Comparison of ENCODE assay signal across 12 mouse cellular contexts in the genomic region with DNA sequence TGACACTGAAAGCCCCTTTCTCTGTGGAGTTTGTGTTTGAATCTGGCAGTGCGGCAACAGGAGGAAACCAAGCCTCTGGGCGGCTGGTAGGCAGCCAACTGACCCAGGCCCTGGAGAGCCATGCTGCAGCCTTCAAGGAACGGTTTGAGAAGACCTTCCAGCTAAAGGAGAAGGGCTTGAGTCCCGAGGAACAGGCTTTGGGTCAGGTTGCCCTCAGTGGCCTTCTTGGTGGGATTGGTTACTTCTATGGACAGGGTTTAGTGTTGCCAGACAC. TPM values are rescaled to one million over a fixed set of nuclear protein-coding genes. Genes with fewer than 3 reads are reported as not detected.
DNase-seq lines count a peak whose midpoint lies in the region; ATAC-seq and TF ChIP-seq lines count a peak whose summit lies in the region.
"Had no signal": no experiment of that assay in that cellular context is flagged by ENCODE, and none has a peak within 500 bp of the region (broad histone marks: within the 10 kb centered on the region; RNA-seq: fewer than 3 reads in every experiment).

No protein-coding gene starts in this region.

- 81% methylated on average over 4 of the region's 4 CpGs for WGBS in heart, embryonic 10.5 days
- WGBS in midbrain, embryonic 12.5 days = 86% methylated on average over 4 of the region's 4 CpGs
- 87% methylated on average over 4 of the region's 4 CpGs for WGBS in midbrain, postnatal 0 days
- WGBS in limb, embryonic 14.5 days = 85% methylated on average over 4 of the region's 4 CpGs
- WGBS in stomach, embryonic 16.5 days = 72% methylated on average over 4 of the region's 4 CpGs

- H3K9ac ChIP-seq in midbrain, embryonic 12.5 days (replicated peaks) = no peak overlapping the region
- no peak overlapping the region for H3K9ac ChIP-seq in midbrain, postnatal 0 days (replicated peaks; ENCODE audit: low read length, poor library complexity, severe bottlenecking)
- no peak overlapping the region for H3K9ac ChIP-seq in limb, embryonic 14.5 days (ENCODE audit: low read depth, low read length, severe bottlenecking)
- 0 out of 2 replicates have a peak overlapping the region, but pooled peaks have one; percentile 93 for H3K9ac ChIP-seq in stomach, embryonic 16.5 days (ENCODE audit: low read length)

- no peak for TF ChIP-seq POLR2A in limb, embryonic 14.5 days (IDR thresholded peaks at IDR 0.05; ENCODE audit: borderline replicate concordance, extremely low read depth, insufficient read depth, insufficient read length)

- H3K27me3 ChIP-seq in heart, embryonic 10.5 days (ENCODE audit: insufficient read depth, poor library complexity, severe bottlenecking) = no peaks in the 10 kb centered on the region
- no peaks in the 10 kb centered on the region for H3K27me3 ChIP-seq in midbrain, embryonic 12.5 days
- no peaks in the 10 kb centered on the region for H3K27me3 ChIP-seq in midbrain, postnatal 0 days (ENCODE audit: insufficient read depth, low read length)
- H3K27me3 ChIP-seq in limb, embryonic 14.5 days (ENCODE audit: control insufficient read depth, insufficient read depth, low read length) = no peaks in the 10 kb centered on the region
- no peaks in the 10 kb centered on the region for H3K27me3 ChIP-seq in stomach, embryonic 16.5 days (ENCODE audit: control insufficient read depth, insufficient read depth, low read length)

- H3K9me3 ChIP-seq in heart, embryonic 10.5 days = no peaks in the 10 kb centered on the region
- no peaks in the 10 kb centered on the region for H3K9me3 ChIP-seq in midbrain, embryonic 12.5 days
- H3K9me3 ChIP-seq in midbrain, postnatal 0 days (ENCODE audit: low read length) = no peaks in the 10 kb centered on the region
- H3K9me3 ChIP-seq in limb, embryonic 14.5 days (ENCODE audit: control insufficient read depth, low read length) = no peaks in the 10 kb centered on the region
- no peaks in the 10 kb centered on the region for H3K9me3 ChIP-seq in stomach, embryonic 16.5 days (replicated peaks; ENCODE audit: control insufficient read depth, low read length)

- H3K4me2 ChIP-seq in midbrain, embryonic 12.5 days (replicated peaks) = peak overlapping the region; percentile 95; the same call in 1 of the 2 replicates
- H3K4me2 ChIP-seq in midbrain, postnatal 0 days (ENCODE audit: low read depth, low read length, poor library complexity, severe bottlenecking) = no peak overlapping the region
- H3K4me2 ChIP-seq in limb, embryonic 14.5 days (replicated peaks; ENCODE audit: low read depth, low read length, severe bottlenecking) = no peak overlapping the region
- no peak overlapping the region for H3K4me2 ChIP-seq in stomach, embryonic 16.5 days (ENCODE audit: low read depth, low read length)

- H3K4me1 ChIP-seq in heart, embryonic 10.5 days = peaks cover 45% of the 10 kb centered on the region
- peaks cover 52% of the 10 kb centered on the region for H3K4me1 ChIP-seq in midbrain, embryonic 12.5 days
- H3K4me1 ChIP-seq in midbrain, postnatal 0 days (ENCODE audit: insufficient read depth, low read length) = peaks cover 9% of the 10 kb centered on the region; the same call in 1 of the 2 replicates
- H3K4me1 ChIP-seq in limb, embryonic 14.5 days (ENCODE audit: control insufficient read depth, insufficient read depth, low read length) = peaks cover 17% of the 10 kb centered on the region
- peaks cover 24% of the 10 kb centered on the region for H3K4me1 ChIP-seq in stomach, embryonic 16.5 days (ENCODE audit: control insufficient read depth, insufficient read depth, low read length)

- H3K4me3 ChIP-seq in heart, embryonic 10.5 days = 0 out of 2 replicates have a peak overlapping the region, but pooled peaks have one; percentile 92
- H3K4me3 ChIP-seq in midbrain, embryonic 12.5 days = peak overlapping the region; percentile 78; the same call in 1 of the 2 replicates
- H3K4me3 ChIP-seq in midbrain, postnatal 0 days (ENCODE audit: low read depth, low read length) = no peak overlapping the region
- H3K4me3 ChIP-seq in limb, embryonic 14.5 days (replicated peaks; ENCODE audit: low read length) = peak overlapping the region; percentile 84; the same call in 1 of the 2 replicates
- H3K4me3 ChIP-seq in stomach, embryonic 16.5 days (replicated peaks; ENCODE audit: low read length) = no peak overlapping the region

- H3K36me3 ChIP-seq in heart, embryonic 10.5 days = peaks cover 30% of the 10 kb centered on the region
- peaks cover 30% of the 10 kb centered on the region for H3K36me3 ChIP-seq in midbrain, embryonic 12.5 days
- H3K36me3 ChIP-seq in midbrain, postnatal 0 days (ENCODE audit: insufficient read depth, low read length) = peaks cover 19% of the 10 kb centered on the region
- H3K36me3 ChIP-seq in limb, embryonic 14.5 days (ENCODE audit: control insufficient read depth, insufficient read depth, low read length) = peaks cover 33% of the 10 kb centered on the region
- peaks cover 12% of the 10 kb centered on the region for H3K36me3 ChIP-seq in stomach, embryonic 16.5 days (ENCODE audit: control insufficient read depth, insufficient read depth, low read length)

- TF ChIP-seq CTCF in midbrain, postnatal 0 days (IDR thresholded peaks at IDR 0.05) = no peak

- no peak overlapping the region for H3K27ac ChIP-seq in heart, embryonic 10.5 days
- H3K27ac ChIP-seq in midbrain, embryonic 12.5 days (replicated peaks) = no peak overlapping the region
- H3K27ac ChIP-seq in midbrain, postnatal 0 days (ENCODE audit: low read depth, low read length) = no peak overlapping the region
- H3K27ac ChIP-seq in limb, embryonic 14.5 days (replicated peaks; ENCODE audit: low read depth, low read length) = no peak overlapping the region
- H3K27ac ChIP-seq in stomach, embryonic 16.5 days (ENCODE audit: low read length) = no peak overlapping the region

- no peak for DNase-seq in heart, embryonic 10.5 days (ENCODE audit: low spot score)
- DNase-seq in heart, postnatal 4 days = no peak
- DNase-seq in midbrain, postnatal 0 days (ENCODE audit: low spot score) = no peak
- no peak for DNase-seq in limb, embryonic 14.5 days (ENCODE audit: low spot score)
- DNase-seq in testis, postnatal 14 days (ENCODE audit: low spot score) = no peak
- DNase-seq in urinary bladder, postnatal 25 days (ENCODE audit: low spot score) = no peak
- DNase-seq: B cell, adult 2 months; kidney, adult 8-10 months; lung, postnatal 10 days; thymus, adult 2 months had no signal

- ATAC-seq in midbrain, embryonic 12.5 days (ENCODE audit: low FRiP score, low read depth) = no peak
- no peak for ATAC-seq in midbrain, postnatal 0 days (ENCODE audit: low FRiP score)
- no peak for ATAC-seq in limb, embryonic 14.5 days (ENCODE audit: low FRiP score, low read depth)
- ATAC-seq in stomach, embryonic 16.5 days (ENCODE audit: insufficient read depth, low FRiP score) = no peak

RNA-seq across cellular contexts. Expression of a gene that starts 1.8 kb away (rescaled TPM):
- 24.5 and 42.5 TPM in 2 replicates for polyA plus RNA-seq in heart, embryonic 10.5 days (2016; fragmentation: Nextera tagmentation; extraction: Ambion mirVana)
- total RNA-seq in heart, postnatal 4 days (2021) = 10 to 100 TPM; 11.3 to 12.3 TPM
- polyA plus RNA-seq in midbrain, embryonic 12.5 days (2016; fragmentation: Nextera tagmentation; extraction: Ambion mirVana) = 34.9 and 42.6 TPM in 2 replicates
- total RNA-seq in midbrain, postnatal 0 days (2014; rRNA removed) = 32.6 and 40.3 TPM in 2 replicates
- polyA plus RNA-seq in midbrain, postnatal 0 days (2015; fragmentation: Nextera tagmentation; extraction: Ambion mirVana) = 18.8 and 19.8 TPM in 2 replicates
- polyA plus RNA-seq in limb, embryonic 14.5 days (2012; rRNA removed) = 95.2 and 116 TPM in 2 replicates
- polyA plus RNA-seq in limb, embryonic 14.5 days (2014; fragmentation: Nextera tagmentation; extraction: Ambion mirVana) = 47.1 and 50.9 TPM in 2 replicates
- polyA plus RNA-seq in stomach, embryonic 16.5 days (2015; fragmentation: Nextera tagmentation; extraction: Ambion mirVana) = 8.3 TPM in 2 replicates

RNA-seq across cellular contexts. Expression of a gene that starts 4.3 kb away (rescaled TPM):
- 101 and 113 TPM in 2 replicates for polyA plus RNA-seq in heart, embryonic 10.5 days (2016; fragmentation: Nextera tagmentation; extraction: Ambion mirVana)
- 10 to 100 TPM; 80.4 to 86.8 TPM for total RNA-seq in heart, postnatal 4 days (2021)
- polyA plus RNA-seq in midbrain, embryonic 12.5 days (2016; fragmentation: Nextera tagmentation; extraction: Ambion mirVana) = 210 and 223 TPM in 2 replicates
- 152 and 199 TPM in 2 replicates for total RNA-seq in midbrain, postnatal 0 days (2014; rRNA removed)
- 85.3 and 91.6 TPM in 2 replicates for polyA plus RNA-seq in midbrain, postnatal 0 days (2015; fragmentation: Nextera tagmentation; extraction: Ambion mirVana)
- 191 and 267 TPM in 2 replicates for polyA plus RNA-seq in limb, embryonic 14.5 days (2012; rRNA removed)
- 83.0 and 104 TPM in 2 replicates for polyA plus RNA-seq in limb, embryonic 14.5 days (2014; fragmentation: Nextera tagmentation; extraction: Ambion mirVana)
- polyA plus RNA-seq in stomach, embryonic 16.5 days (2015; fragmentation: Nextera tagmentation; extraction: Ambion mirVana) = 87.9 and 93.8 TPM in 2 replicates

RNA-seq across cellular contexts. Expression of a gene that starts 8.1 kb away (rescaled TPM):
- 11.4 and 16.1 TPM in 2 replicates for polyA plus RNA-seq in heart, embryonic 10.5 days (2016; fragmentation: Nextera tagmentation; extraction: Ambion mirVana)
- total RNA-seq in heart, postnatal 4 days (2021) = 10 to 100 TPM; 14.9 to 17.4 TPM
- polyA plus RNA-seq in midbrain, embryonic 12.5 days (2016; fragmentation: Nextera tagmentation; extraction: Ambion mirVana) = 18.4 and 19.4 TPM in 2 replicates
- total RNA-seq in midbrain, postnatal 0 days (2014; rRNA removed) = 29.4 and 40.9 TPM in 2 replicates
- 14.6 and 16.2 TPM in 2 replicates for polyA plus RNA-seq in midbrain, postnatal 0 days (2015; fragmentation: Nextera tagmentation; extraction: Ambion mirVana)
- 35.9 and 36.8 TPM in 2 replicates for polyA plus RNA-seq in limb, embryonic 14.5 days (2012; rRNA removed)
- 14.7 and 14.9 TPM in 2 replicates for polyA plus RNA-seq in limb, embryonic 14.5 days (2014; fragmentation: Nextera tagmentation; extraction: Ambion mirVana)
- polyA plus RNA-seq in stomach, embryonic 16.5 days (2015; fragmentation: Nextera tagmentation; extraction: Ambion mirVana) = 7.9 and 8.4 TPM in 2 replicates

RNA-seq across cellular contexts. Expression of a gene that starts 8.3 kb away (rescaled TPM):
- 157 and 167 TPM in 2 replicates for polyA plus RNA-seq in heart, embryonic 10.5 days (2016; fragmentation: Nextera tagmentation; extraction: Ambion mirVana)
- 100 to 1,000 TPM; 105 to 120 TPM for total RNA-seq in heart, postnatal 4 days (2021)
- 122 and 129 TPM in 2 replicates for polyA plus RNA-seq in midbrain, embryonic 12.5 days (2016; fragmentation: Nextera tagmentation; extraction: Ambion mirVana)
- total RNA-seq in midbrain, postnatal 0 days (2014; rRNA removed) = 46.4 and 57.2 TPM in 2 replicates
- polyA plus RNA-seq in midbrain, postnatal 0 days (2015; fragmentation: Nextera tagmentation; extraction: Ambion mirVana) = 115 and 118 TPM in 2 replicates
- 101 and 112 TPM in 2 replicates for polyA plus RNA-seq in limb, embryonic 14.5 days (2012; rRNA removed)
- polyA plus RNA-seq in limb, embryonic 14.5 days (2014; fragmentation: Nextera tagmentation; extraction: Ambion mirVana) = 124 and 125 TPM in 2 replicates
- polyA plus RNA-seq in stomach, embryonic 16.5 days (2015; fragmentation: Nextera tagmentation; extraction: Ambion mirVana) = 115 and 123 TPM in 2 replicates

RNA-seq across cellular contexts. Expression of a gene that starts 15.7 kb away (rescaled TPM):
- 1.4 and 2.0 TPM in 2 replicates for polyA plus RNA-seq in heart, embryonic 10.5 days (2016; fragmentation: Nextera tagmentation; extraction: Ambion mirVana)
- 1 to 10 TPM; 1.7 to 1.8 TPM for total RNA-seq in heart, postnatal 4 days (2021)
- 3.9 and 4.3 TPM in 2 replicates for polyA plus RNA-seq in midbrain, embryonic 12.5 days (2016; fragmentation: Nextera tagmentation; extraction: Ambion mirVana)
- total RNA-seq in midbrain, postnatal 0 days (2014; rRNA removed) = 4.4 and 8.1 TPM in 2 replicates
- polyA plus RNA-seq in midbrain, postnatal 0 days (2015; fragmentation: Nextera tagmentation; extraction: Ambion mirVana) = 3.5 and 4.4 TPM in 2 replicates
- polyA plus RNA-seq in limb, embryonic 14.5 days (2012; rRNA removed) = 7.0 and 7.7 TPM in 2 replicates
- polyA plus RNA-seq in limb, embryonic 14.5 days (2014; fragmentation: Nextera tagmentation; extraction: Ambion mirVana) = 2.5 and 4.5 TPM in 2 replicates
- polyA plus RNA-seq in stomach, embryonic 16.5 days (2015; fragmentation: Nextera tagmentation; extraction: Ambion mirVana) = 1.8 TPM in 2 replicates

Comparison
In these comparisons a context has a peak if more than half of its experiments do, and no peak if none do; other contexts are left out.
1. H3K4me3 ChIP-seq: peak in heart, embryonic 10.5 days (single experiment), midbrain, embryonic 12.5 days (single experiment) and limb, embryonic 14.5 days (single experiment); none in midbrain, postnatal 0 days (single experiment) and stomach, embryonic 16.5 days (single experiment).